Mouse (Mus musculus): Measurements from ENCODE around the gene Gstt2.
"Not testable (repeated sequence)": the region's sequence is repeated elsewhere in the genome, so short reads cannot be mapped to it uniquely, and the experiment has no call there.

DNA sequence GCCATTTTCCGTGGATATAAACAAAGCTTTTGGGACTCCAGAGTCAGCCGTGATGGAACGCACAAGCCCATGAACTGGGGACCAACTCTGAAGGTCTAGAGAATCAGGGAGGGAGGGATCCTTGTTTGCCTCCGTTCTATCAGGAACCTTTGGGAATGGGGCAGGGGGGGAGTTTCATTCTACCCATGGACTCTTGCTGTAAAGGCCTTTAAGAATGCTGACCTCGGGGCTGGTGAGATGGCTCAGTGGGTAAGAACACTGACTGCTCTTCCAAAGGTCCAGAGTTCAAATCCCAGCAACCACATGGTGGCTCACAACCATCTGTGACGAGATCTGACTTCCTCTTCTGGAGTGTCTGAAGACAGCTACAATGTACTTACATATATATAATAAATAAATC lies 6.7 kb upstream of the Gstt2 start:
- not testable (repeated sequence) for TF ChIP-seq CTCF (IDR thresholded peaks at IDR 0.05; ENCODE audit: low read depth, low read length); POLR2A (IDR thresholded peaks at IDR 0.05; ENCODE audit: extremely low read depth, insufficient read depth, low read length)
